Mouse (Mus musculus): ENCODE data around the gene Tob1.

Gene Tob1

GRCm38 (mm10) chr11:94198405-94199146 is 12.7 kb upstream of the Tob1 start:
- no peak for DNase-seq (ENCODE audit: low spot score)

GRCm38 (mm10) chr11:94199771-94200170 is 11.5 kb upstream of the Tob1 start:
- no peak for DNase-seq (ENCODE audit: low spot score)

DNA sequence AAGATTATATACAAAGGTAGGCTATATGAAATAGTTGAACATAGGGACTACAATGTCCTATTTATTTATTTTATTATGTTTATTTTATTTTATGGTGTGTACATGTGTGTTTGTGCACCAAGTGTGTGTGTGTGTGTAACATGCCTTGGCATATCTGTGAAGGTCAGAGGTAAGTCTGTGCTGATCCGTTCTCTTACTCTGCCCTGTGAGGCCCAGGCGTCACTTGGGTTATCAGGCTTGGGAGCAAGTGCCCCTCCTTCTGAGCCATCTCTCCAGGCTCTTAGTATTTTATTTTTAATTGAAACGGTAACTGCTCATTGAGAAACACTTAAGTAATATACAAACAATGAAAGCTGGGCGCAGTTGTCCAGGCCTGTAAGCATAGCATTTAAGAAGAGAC is 10.8 kb upstream of the Tob1 start:
- DNase-seq (ENCODE audit: low spot score), result no peak

DNA sequence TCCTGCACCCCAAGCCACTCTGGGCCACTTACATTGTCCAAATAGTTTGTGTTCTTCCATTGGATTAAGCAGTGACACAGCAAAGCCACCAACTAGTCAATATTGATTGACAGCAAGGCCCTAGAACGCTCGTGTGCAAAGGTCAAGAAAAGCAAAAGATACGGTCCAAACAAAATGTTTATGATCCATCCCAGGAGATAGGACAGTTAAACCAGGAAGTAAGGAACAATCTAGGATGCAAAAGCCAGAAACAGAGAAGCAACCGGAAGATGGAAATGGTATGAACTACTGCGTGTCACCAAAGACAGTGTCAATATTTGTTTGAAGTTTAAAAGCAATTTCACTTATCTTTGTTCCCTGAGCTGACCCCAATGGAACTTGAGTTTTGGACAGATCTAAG is 9.1 kb upstream of the Tob1 start:
- no peak for DNase-seq (ENCODE audit: low spot score)

DNA sequence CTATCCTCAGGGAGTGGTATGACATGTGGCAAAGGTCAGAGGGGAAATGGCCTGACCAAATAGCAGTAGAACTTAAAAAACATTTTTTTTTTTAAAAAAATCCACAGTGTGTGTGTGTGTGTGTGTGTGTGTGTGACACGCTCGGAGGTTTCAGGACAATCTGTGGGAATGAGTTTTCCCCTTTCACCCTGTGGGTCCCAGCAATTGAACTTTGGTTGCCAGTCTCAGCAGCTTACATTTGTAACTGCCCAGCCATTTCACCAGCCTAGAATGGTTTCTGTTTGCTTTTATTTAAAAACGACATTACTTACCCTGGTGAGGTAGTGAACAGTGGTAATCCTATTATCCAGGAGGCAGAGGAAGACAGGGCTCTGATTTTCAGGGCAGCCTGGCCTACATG is 8.2 kb upstream of the Tob1 start:
- DNase-seq (ENCODE audit: low spot score), result no peak

DNA sequence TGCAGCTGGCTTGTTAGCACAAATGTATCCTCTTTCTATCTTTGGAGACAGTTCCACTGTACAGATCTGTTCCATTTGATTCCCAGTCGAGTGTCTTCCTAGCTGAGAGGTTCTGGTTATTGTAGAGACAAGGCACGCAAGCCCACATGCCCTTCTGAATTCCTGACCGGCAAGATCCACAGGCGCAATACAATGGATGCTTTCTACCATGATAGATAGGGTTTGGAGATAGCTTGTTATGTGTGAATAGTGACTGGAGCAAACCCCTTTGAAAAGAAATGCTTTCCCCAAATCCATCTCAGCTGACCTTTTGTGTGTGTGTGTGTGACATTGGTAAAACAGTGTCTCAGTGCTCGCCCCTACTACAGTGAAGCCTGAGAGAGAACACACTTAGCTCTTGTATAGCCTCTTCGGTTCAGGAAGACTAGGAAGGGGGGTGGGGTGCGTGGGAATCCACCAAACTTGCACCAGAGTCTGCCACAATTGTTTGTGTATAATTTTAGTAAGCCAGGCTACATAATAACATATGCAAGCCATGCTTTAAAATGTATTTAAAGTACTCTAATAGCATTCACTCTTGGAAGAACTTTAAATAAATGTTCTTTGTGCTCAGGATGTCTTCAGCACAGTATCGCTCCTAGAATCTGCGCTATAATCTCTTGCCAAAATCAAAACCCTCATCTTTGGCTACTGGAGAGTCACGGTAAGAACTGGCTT is 4.7 kb upstream of the Tob1 start:
- DNase-seq (ENCODE audit: low spot score), result no peak

DNA sequence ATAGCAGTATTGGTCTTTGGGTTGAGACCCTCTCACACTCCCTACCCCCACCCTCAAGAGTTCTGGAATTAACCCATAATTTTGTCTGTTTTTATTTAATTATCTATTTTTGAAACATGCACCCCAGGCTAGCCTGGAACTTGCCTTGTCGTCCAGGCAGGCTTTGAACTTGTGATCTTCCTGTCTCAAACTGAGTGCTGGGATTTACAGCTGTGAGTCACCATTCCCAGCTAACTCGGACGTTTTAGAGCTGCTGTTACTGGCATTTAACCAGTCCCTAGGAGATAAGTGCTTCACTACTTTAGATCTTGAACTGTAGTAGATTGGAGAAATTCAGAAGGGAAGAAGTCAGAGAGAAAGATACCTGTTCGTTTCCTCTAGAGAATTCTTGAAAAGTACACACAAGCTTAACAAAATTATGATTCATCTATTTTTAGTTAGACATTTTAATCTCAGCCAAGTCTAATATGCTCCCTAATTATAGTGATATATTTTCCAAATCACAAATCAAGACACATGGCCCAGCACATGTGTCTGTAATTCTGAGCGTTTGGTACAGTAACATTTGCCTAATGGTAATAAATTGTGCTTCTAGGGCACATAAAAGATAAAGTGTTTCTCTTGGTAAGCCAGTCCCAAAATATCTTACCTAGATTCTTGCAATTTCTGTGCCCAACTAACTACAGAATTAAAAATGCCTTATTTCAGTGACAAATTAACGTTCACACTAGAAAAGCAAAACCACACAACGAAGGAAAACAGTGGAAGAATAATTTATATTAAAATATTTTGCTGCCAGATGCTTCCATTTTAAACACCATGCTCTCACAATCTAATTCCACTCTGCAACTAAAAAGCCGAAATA is 2.2 kb upstream of the Tob1 start:
- DNase-seq (ENCODE audit: low spot score), result no peak

DNA sequence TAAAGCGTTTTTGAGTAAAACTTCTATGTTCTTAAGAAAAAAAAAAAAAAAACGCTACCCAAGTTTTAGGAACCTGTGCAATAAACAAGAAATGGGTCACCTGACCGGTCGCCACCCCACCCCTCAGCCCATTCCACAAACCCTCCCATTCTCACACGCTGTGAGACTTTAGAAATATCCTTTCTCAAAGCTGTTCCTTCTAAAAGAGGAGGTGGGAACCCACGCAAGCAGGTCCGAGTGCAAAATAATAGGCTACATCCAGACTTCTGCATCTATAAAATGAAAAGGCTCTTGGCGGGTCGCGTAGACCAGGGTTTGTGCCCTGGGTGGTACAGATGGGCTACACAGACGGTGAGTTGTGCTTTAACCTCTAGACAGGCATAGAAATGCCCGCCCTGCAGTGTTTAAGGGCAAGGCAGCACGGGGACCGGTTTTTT is 1.5 kb upstream of the Tob1 start:
- DNase-seq (ENCODE audit: low spot score), result no peak

DNA sequence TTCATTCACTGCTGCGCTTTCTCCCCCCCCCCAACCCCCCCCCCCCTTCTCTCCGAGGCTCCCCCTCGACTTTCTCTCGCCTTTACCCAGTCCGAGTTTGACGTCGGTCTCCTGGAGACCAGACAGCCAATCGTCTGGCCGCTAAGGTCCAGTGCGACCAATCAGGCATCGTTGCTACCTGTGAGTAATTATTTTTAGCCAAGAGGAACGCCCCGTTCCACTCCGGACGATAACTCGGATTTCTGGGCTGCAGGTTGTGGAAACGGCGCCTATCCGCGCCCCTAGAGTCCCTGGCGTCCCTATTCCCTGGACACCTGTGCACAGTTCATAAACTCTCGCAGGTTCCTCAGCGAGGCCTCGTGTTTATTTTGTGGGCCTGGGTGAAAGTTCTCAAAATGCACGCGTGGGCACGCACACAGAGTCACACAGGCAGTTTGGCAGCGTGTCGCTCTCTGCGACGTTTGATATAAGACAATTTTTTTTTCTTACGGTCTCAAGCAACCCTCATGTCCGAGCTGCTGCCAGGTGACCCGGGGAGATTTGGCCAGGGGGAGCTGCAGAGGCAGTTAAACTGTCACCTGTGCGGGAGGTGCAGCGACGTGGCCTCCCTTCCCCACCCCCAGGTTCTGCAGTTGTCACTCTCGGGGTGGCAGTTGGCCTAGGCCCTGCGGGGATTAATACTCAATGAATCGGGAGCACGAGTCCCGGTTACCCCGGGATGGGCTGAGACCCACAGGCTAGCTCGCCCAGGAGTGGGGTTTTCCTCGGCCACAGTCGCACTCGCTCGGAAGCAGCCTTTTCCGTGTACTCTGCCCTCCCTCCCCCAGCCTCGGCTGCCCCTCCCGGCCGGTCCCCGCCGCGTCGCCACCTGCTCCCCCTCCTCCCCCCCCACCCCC is 815 bp upstream of the Tob1 start:
- peak; percentile 94 for DNase-seq (ENCODE audit: low spot score)

GRCm38 (mm10) chr11:94211651-94212488 is 616 bp downstream of the Tob1 start:
- DNase-seq (ENCODE audit: low spot score), result peak; percentile 66

DNA sequence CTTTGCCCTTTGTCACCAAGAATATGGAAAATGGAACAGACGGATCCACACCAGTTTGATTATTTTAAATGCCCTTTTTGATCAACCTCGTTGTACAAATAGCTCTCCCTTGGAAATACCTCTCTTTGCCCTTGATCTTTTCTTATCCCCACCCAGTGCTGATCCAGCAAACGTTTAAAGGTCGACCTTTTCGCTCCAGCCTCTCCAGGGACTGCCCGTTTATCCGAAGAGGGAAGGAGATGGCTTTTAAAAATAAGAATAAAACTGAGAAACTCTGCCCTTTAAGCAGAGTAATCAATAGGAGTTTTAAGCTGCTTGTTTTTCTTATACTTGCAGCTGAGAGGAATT is 1.2 kb downstream of the Tob1 start:
- no peak for DNase-seq (ENCODE audit: low spot score)

GRCm38 (mm10) chr11:94212997-94213396 is 1.7 kb downstream of the Tob1 start:
- no peak for DNase-seq (ENCODE audit: low spot score)

GRCm38 (mm10) chr11:94213735-94214594 is 2.7 kb downstream of the Tob1 start:
- no peak for DNase-seq (ENCODE audit: low spot score)

- no peak for DNase-seq (ENCODE audit: low spot score)
Observed at GRCm38 (mm10) chr11:94215581-94215980, 4.3 kb downstream of the Tob1 start.

DNA sequence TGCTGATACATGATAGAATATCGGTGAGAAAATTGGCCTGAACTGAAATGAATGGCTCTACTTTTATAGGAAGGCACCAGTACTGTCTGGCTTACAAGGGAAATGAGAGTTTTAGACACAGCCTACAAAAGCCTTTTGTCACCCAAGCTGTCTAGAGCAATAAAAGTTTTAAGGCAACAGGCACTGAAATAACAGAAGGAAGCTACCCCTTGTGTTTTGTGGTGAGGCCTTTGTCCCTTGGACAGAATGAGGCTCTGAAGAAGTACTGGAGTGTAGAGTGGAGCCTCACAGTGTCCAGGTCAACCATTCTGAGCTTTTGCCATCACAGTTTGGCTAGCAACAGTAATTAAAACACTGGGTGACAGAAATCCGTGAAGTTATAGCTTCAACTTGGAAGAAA is 5.0 kb downstream of the Tob1 start:
- no peak for DNase-seq (ENCODE audit: low spot score)

GRCm38 (mm10) chr11:94221257-94221656 is 10.0 kb downstream of the Tob1 start:
- no peak for DNase-seq (ENCODE audit: low spot score)

DNA sequence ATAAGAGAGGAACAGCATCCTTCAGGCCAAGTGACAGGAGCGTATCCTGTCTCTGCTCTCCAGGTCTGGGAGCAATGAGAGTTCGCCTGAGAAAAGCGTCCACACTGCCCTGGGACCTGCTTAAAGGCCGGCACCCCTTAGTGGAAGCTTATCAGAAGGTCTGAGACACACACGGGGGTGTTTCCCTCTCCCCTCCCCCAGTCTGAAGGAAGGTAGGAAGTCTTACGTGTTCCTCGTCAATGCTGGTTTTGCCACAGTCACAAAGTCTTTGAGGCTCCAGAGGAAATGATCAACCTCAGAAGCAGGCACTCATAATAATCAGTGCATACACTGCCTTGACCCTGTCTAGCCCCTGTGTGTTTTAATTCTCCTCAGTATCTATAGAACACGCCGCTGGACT is 12.3 kb downstream of the Tob1 start:
- no peak for DNase-seq (ENCODE audit: low spot score)

DNA sequence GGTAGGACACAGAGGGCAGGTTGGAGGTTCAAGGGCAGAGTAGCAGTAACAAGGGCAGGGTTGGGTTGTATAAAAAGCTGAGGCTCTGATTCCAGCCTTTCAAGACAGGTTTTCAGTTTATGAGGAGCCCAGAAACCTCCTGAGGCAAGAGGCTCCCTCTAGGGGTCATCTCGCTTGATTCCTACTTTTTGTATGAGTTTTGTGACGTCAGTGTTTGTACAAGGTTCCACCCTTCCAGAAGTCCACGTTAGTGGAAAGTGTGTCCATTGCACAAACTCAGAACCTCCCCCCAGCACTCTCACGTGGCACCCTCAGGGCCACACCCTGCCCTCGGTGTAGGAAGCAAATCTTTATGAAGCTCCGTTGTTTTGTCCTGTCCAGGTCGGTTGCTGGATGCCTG is 14.7 kb downstream of the Tob1 start:
- no peak for DNase-seq (ENCODE audit: low spot score)

GRCm38 (mm10) chr11:94228416-94228815 is 17.2 kb downstream of the Tob1 start:
- no peak for DNase-seq (ENCODE audit: low spot score)
